Mouse (Mus musculus) CH12.LX (cell line): Measurements from ENCODE around the gene Ebf1. TPM values are rescaled to one million over a fixed set of nuclear protein-coding genes. Genes with fewer than 3 reads are reported as not detected.

Experiments
- DNase-seq: peaks from one replicate; pipeline ENCODE4 v3.0.0-alpha.2; 2013; ENCODE audit errors: extremely low read depth
- H3K27ac ChIP-seq: 2 replicates; pipeline ENCODE4 v1.5.1; 2012; ENCODE audit warnings: low read depth, mild to moderate bottlenecking, control low read depth, moderate library complexity; ENCODE audit not compliant: insufficient read depth
- H3K27me3 ChIP-seq: replicated peaks from 2 replicates; pipeline ENCODE3; 2012; ENCODE audit warnings: inconsistent platforms
- H3K36me3 ChIP-seq, 2 experiments: replicated peaks in 1 of 2; 2 replicates each; pipeline versions ENCODE3 to v1.6.1; 2012; ENCODE audit warnings: inconsistent platforms in 1 of 2, low read length in 1 of 2, mild to moderate bottlenecking in 1 of 2, mixed read lengths in 1 of 2, moderate library complexity in 1 of 2; ENCODE audit not compliant: control insufficient read depth in 1 of 2, insufficient read depth in 1 of 2
- H3K4me1 ChIP-seq, 2 experiments: 2 replicates each; pipeline ENCODE4 v1.6.1; 2012; ENCODE audit warnings: inconsistent platforms in 1 of 2, moderate library complexity in 1 of 2; ENCODE audit not compliant: insufficient read depth in 2 of 2, control insufficient read depth in 1 of 2
- H3K4me2 ChIP-seq: 2 replicates; pipeline ENCODE4 v1.6.1; 2012; ENCODE audit warnings: low read depth, mild to moderate bottlenecking, control low read depth; ENCODE audit not compliant: poor library complexity, insufficient read depth, severe bottlenecking
- H3K4me3 ChIP-seq, 3 experiments: fragments of 150-350 bp in 1 of 3; sonication (generic) in 1 of 3; replicated peaks in 1 of 3; 2 replicates each; pipeline versions ENCODE3 to v1.5.1; 2011 to 2012; ENCODE audit warnings: low read depth in 2 of 3, low read length in 2 of 3, mild to moderate bottlenecking in 2 of 3, moderate library complexity in 2 of 3, control low read depth in 1 of 3, improper control_type of control experiment in 1 of 3, inconsistent platforms in 1 of 3, mixed read lengths in 1 of 3; ENCODE audit not compliant: poor library complexity in 1 of 3
- H3K79me2 ChIP-seq: replicated peaks from 2 replicates; pipeline ENCODE4 v1.6.1; 2012; ENCODE audit warnings: mild to moderate bottlenecking, moderate library complexity; ENCODE audit not compliant: control insufficient read depth, poor library complexity, insufficient read depth, severe bottlenecking; ENCODE audit errors: extremely low read depth
- H3K9ac ChIP-seq: 2 replicates; pipeline ENCODE4 v1.6.1; 2012; ENCODE audit warnings: low read depth, mild to moderate bottlenecking, control low read depth, moderate library complexity; ENCODE audit not compliant: insufficient read depth
- H3K9me3 ChIP-seq: replicated peaks from 2 replicates; pipeline ENCODE3; 2012; ENCODE audit warnings: low read length, inconsistent platforms, mixed read lengths
- CHD1 ChIP-seq: IDR thresholded peaks from 2 replicates; pipeline ENCODE4 v1.6.1; 2012; ENCODE audit warnings: low read depth, low read length, improper control_type of control experiment, inconsistent platforms
- CHD2 ChIP-seq: IDR thresholded peaks from 2 replicates; pipeline ENCODE4 v1.6.1; 2011; ENCODE audit warnings: low read length, improper control_type of control experiment
- CTCF ChIP-seq, 2 experiments: IDR thresholded peaks in 1 of 2; conservative IDR thresholded peaks in 1 of 2; 2 replicates each; pipeline ENCODE4 v1.5.1; 2011 to 2012; ENCODE audit warnings: low read depth in 2 of 2, low read length in 2 of 2, improper control_type of control experiment in 1 of 2, inconsistent platforms in 1 of 2, mild to moderate bottlenecking in 1 of 2, moderate library complexity in 1 of 2
- E2F4 ChIP-seq: IDR thresholded peaks from 2 replicates; pipeline ENCODE4 v1.6.1; 2011; ENCODE audit warnings: low read depth, low read length, improper control_type of control experiment; ENCODE audit not compliant: insufficient replicate concordance
- ELF1 ChIP-seq: IDR thresholded peaks from 2 replicates; pipeline ENCODE4 v1.6.1; 2014; ENCODE audit warnings: low read depth, mild to moderate bottlenecking, inconsistent platforms, low read length, improper control_type of control experiment
- ETS1 ChIP-seq: conservative IDR thresholded peaks from 2 replicates; pipeline ENCODE4 v1.6.1; 2012; ENCODE audit warnings: low read depth, mild to moderate bottlenecking, inconsistent platforms, low read length, improper control_type of control experiment, moderate library complexity
- GABPA ChIP-seq: IDR thresholded peaks from 2 replicates; pipeline ENCODE4 v1.6.1; 2012; ENCODE audit warnings: low read depth, low read length, improper control_type of control experiment, inconsistent platforms; ENCODE audit not compliant: insufficient replicate concordance
- HCFC1 ChIP-seq: IDR thresholded peaks from 2 replicates; pipeline ENCODE4 v1.6.1; 2012; ENCODE audit warnings: low read depth, mild to moderate bottlenecking, inconsistent platforms, low read length, improper control_type of control experiment
- JUND ChIP-seq: conservative IDR thresholded peaks from 2 replicates; pipeline ENCODE4 v1.6.1; 2011; ENCODE audit warnings: low read depth, low read length, improper control_type of control experiment
- KAT2A ChIP-seq: IDR thresholded peaks from 2 replicates; pipeline ENCODE4 v1.6.1; 2012; ENCODE audit warnings: low read length, improper control_type of control experiment, inconsistent platforms; ENCODE audit not compliant: insufficient replicate concordance
- MAFK ChIP-seq: IDR thresholded peaks from 2 replicates; pipeline ENCODE4 v1.6.1; 2011; ENCODE audit warnings: low read length, improper control_type of control experiment; ENCODE audit not compliant: insufficient replicate concordance
- MAX ChIP-seq: IDR thresholded peaks from 2 replicates; pipeline ENCODE4 v1.6.1; 2011; ENCODE audit warnings: low read length, improper control_type of control experiment
- MEF2A ChIP-seq: IDR thresholded peaks from 2 replicates; pipeline ENCODE4 v1.6.1; 2014; ENCODE audit warnings: low read depth, mild to moderate bottlenecking, inconsistent platforms, low read length, improper control_type of control experiment, borderline replicate concordance
- MXI1 ChIP-seq: IDR thresholded peaks from 2 replicates; pipeline ENCODE4 v1.6.1; 2011; ENCODE audit warnings: mild to moderate bottlenecking, low read depth, low read length, improper control_type of control experiment
- NRF1 ChIP-seq: IDR thresholded peaks from 2 replicates; pipeline ENCODE4 v1.6.1; 2014; ENCODE audit warnings: low read depth, mild to moderate bottlenecking, inconsistent platforms, low read length, improper control_type of control experiment, moderate library complexity
- PAX5 ChIP-seq: IDR thresholded peaks from 2 replicates; pipeline ENCODE4 v1.6.1; 2012; ENCODE audit warnings: low read length, inconsistent platforms, mixed read lengths
- POLR2AphosphoS2 ChIP-seq: IDR thresholded peaks from 2 replicates; pipeline ENCODE4 v1.6.1; 2011; ENCODE audit warnings: low read depth, low read length, improper control_type of control experiment
- RCOR1 ChIP-seq: conservative IDR thresholded peaks from 2 replicates; pipeline ENCODE4 v1.6.1; 2012; ENCODE audit warnings: low read depth, mild to moderate bottlenecking, inconsistent platforms, low read length, improper control_type of control experiment
- TBP ChIP-seq: conservative IDR thresholded peaks from 2 replicates; pipeline ENCODE4 v1.6.1; 2011; ENCODE audit warnings: low read depth, low read length, improper control_type of control experiment
- TCF12 ChIP-seq: IDR thresholded peaks from 2 replicates; pipeline ENCODE4 v1.6.1; 2014; ENCODE audit warnings: low read depth, mild to moderate bottlenecking, inconsistent platforms, low read length, improper control_type of control experiment
- USF1 ChIP-seq: IDR thresholded peaks from 2 replicates; pipeline ENCODE4 v1.6.1; 2014; ENCODE audit warnings: low read depth, mild to moderate bottlenecking, inconsistent platforms, low read length, improper control_type of control experiment
- USF2 ChIP-seq: conservative IDR thresholded peaks from 2 replicates; pipeline ENCODE4 v1.6.1; 2011; ENCODE audit warnings: low read depth, low read length, improper control_type of control experiment
- ZKSCAN1 ChIP-seq: IDR thresholded peaks from 2 replicates; pipeline ENCODE4 v1.6.1; 2012; ENCODE audit warnings: low read depth, inconsistent platforms, low read length, improper control_type of control experiment, borderline replicate concordance
- ZMIZ1 ChIP-seq: IDR thresholded peaks from 2 replicates; pipeline ENCODE4 v1.6.1; 2012; ENCODE audit warnings: low read depth, mild to moderate bottlenecking, inconsistent platforms, low read length, improper control_type of control experiment
- dilution Hi-C: fragments of 300-500 bp; cut with MboI; formaldehyde crosslinking; loops from 2 replicates; pipeline ENCODE4 v1.14.3; 2020; ENCODE audit warnings: low sequenced_read_pairs; ENCODE audit not compliant: extremely low pct_unique_long_range_greater_than_20kb, extremely low pct_ligation_motif_present
- in situ Hi-C: fragments of 300-500 bp; cut with MboI; formaldehyde crosslinking; loops from 3 replicates; pipeline ENCODE4 v1.14.3; 2019; ENCODE audit warnings: low sequenced_read_pairs, low pct_ligation_motif_present, low pct_unique_long_range_greater_than_20kb, mixed read lengths
- polyA plus RNA-seq: library from polyadenylated mRNA; unstranded; fragments of >175 nt; gene quantifications from 2 replicates; pipeline ENCODE4 v1.2.1, GENCODE M21; 2012; ENCODE audit warnings: low read depth; ENCODE audit not compliant: insufficient read length
- total RNA-seq, 2 experiments: library from RNA; depleted of rRNA; stranded (reverse); fragments of 300-350 nt in 1 of 2; fragments of >200 nt in 1 of 2; gene quantifications; 2 replicates each; pipeline ENCODE4 v1.2.3; 2012 to 2014

The Ebf1 gene
- total and polyA plus RNA-seq, 3 experiments, result 37.8 to 60.7 (median 42.8) TPM

DNA sequence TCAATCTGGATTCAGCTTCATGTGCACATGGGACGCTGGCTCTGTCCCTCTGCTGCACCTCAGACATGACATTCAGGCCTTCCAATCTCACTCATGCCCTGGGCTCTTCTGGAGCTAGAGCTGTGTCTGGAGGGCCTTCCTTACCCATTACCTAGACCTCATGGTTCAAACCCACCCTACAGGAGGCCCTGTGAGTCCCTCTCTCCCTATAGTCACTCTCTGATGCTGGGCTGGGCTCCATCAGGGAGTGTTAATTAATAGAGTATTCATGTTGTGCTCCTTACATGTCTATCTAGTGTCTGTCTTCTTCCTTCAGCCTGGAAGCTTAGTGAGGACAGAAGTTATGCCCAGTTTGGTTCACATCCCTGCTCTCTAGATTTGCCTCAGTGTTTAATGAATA, 88.7 kb downstream of the Ebf1 start:
- H3K4me3 ChIP-seq, result no peak overlapping the region
- H3K79me2 ChIP-seq, result peaks cover 35% of the 10 kb centered on the region
- H3K36me3 ChIP-seq, result peaks cover 18 to 52% of the 10 kb centered on the region in 2 experiments
- H3K27me3 ChIP-seq, result no peaks in the 10 kb centered on the region
- no peaks in the 10 kb centered on the region for H3K9me3 ChIP-seq
- no peak for DNase-seq
- H3K9ac ChIP-seq, result no peak overlapping the region
- H3K27ac ChIP-seq, result no peak overlapping the region
- H3K4me2 ChIP-seq, result no peak overlapping the region
- in situ Hi-C loops, result no loop called here
- dilution Hi-C loops, result no loop called here
- no peak for TF ChIP-seq TCF12
- TF ChIP-seq CTCF (conservative IDR thresholded peaks at IDR 0.05 in 1 of 2, IDR thresholded peaks at IDR 0.05 in 1 of 2; ENCODE audit: low read depth in 2 of 2, low read length in 2 of 2), result no peak
- TF ChIP-seq POLR2AphosphoS2, result no peak
- TF ChIP-seq USF2, result no peak
- TF ChIP-seq NRF1, result no peak
- no peak for TF ChIP-seq ZMIZ1
- no peak for TF ChIP-seq E2F4
- TF ChIP-seq CHD2, result no peak
- no peak for TF ChIP-seq MEF2A
- no peak for TF ChIP-seq GABPA
- no peak for TF ChIP-seq HCFC1
- TF ChIP-seq USF1, result no peak
- TF ChIP-seq JUND, result no peak
- no peak for TF ChIP-seq MAX
- TF ChIP-seq CHD1, result no peak
- no peak for TF ChIP-seq MXI1
- H3K4me1 ChIP-seq, result peaks cover 14 to 73% of the 10 kb centered on the region in 2 experiments

DNA sequence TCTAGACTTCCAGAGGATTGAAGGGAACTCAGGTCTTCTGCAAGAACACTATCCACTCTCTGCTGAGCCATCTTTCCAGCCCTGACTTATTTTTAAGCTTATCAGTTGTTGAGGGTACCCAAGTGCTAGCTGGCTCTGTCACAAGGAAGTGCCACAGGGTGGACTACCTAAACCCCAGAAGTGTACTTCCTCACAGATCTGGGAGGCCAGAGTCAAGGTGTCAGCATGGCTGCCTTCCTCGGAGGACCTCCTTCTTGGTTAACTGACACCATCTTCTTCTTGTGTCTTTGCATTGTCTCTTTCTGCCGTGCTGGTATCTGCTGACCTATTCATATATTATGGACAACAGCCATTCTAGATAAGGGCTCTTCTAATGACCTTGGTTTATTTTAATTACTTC, 89.3 kb downstream of the Ebf1 start:
- H3K27ac ChIP-seq, result no peak overlapping the region
- H3K36me3 ChIP-seq, result peaks cover 16 to 50% of the 10 kb centered on the region in 2 experiments
- no peaks in the 10 kb centered on the region for H3K27me3 ChIP-seq
- H3K9me3 ChIP-seq, result no peaks in the 10 kb centered on the region
- in situ Hi-C loops (no loop called here), dilution Hi-C loops (no loop called here)
- H3K79me2 ChIP-seq, result peaks cover 38% of the 10 kb centered on the region
- H3K4me2 ChIP-seq, result no peak overlapping the region
- TF ChIP-seq TCF12, result no peak
- no peak for TF ChIP-seq RCOR1
- TF ChIP-seq MEF2A, result no peak
- TF ChIP-seq CHD1, result no peak
- no peak for TF ChIP-seq ELF1
- no peak for TF ChIP-seq ETS1
- no peak for TF ChIP-seq ZKSCAN1
- no peak for TF ChIP-seq MAFK
- TF ChIP-seq KAT2A, result no peak
- no peak for TF ChIP-seq HCFC1
- TF ChIP-seq TBP, result no peak
- no peak for TF ChIP-seq GABPA
- TF ChIP-seq PAX5, result no peak
- no peak for TF ChIP-seq ZMIZ1
- no peak for TF ChIP-seq USF1
- no peak for TF ChIP-seq CTCF (conservative IDR thresholded peaks at IDR 0.05 in 1 of 2, IDR thresholded peaks at IDR 0.05 in 1 of 2; ENCODE audit: low read depth in 2 of 2, low read length in 2 of 2)
- no peak overlapping the region for H3K9ac ChIP-seq
- no peak for DNase-seq
- H3K4me3 ChIP-seq, result no peak overlapping the region
- H3K4me1 ChIP-seq, result peaks cover 14 to 72% of the 10 kb centered on the region in 2 experiments
